8 mouse cellular contexts compared by ENCODE assay signal in the genomic region with DNA sequence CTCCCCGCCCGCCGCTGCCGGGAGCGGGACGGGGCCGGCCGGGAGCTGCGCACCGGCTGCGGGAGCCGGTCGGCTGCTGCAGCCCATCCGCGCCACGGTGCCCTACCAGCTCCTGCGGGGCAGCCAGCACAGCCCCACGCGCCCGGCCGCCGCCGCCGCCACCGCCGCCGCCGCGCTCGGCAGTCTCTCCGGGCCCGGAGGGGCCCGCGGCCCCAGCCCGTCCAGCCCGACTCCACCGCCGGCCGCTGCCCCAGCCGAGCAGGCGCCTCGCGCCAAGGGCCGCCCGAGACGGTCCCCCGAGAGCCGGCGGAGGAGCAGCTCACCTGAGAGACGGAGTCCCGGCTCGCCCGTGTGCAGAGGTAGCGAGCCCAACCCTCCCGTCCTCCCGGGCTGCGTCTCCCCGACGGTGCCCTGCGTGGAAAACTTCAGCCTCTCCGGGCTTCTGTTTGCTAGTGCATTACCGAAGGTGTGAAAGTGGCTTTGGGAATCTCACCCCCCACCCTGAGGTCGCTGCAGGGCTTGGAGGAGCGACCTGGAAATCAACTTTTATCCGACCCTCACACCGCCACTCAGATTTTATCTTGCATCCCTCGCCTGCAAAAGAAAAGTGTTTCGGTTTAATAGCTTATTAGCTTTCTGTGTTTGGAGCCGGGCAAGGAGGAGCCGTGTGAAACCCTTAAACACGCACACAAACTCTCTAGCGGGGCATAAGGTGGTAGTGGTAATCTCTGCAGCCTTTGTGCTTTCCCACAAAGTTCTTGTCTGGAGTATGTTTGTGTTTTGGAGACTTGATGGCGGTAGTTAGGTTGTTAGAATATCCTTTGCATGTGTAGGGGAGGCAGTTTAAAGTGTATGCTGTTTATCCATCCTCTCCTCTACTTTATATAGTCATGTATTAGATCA. TPM values are rescaled to one million over a fixed set of nuclear protein-coding genes. Genes with fewer than 3 reads are reported as not detected.
DNase-seq lines count a peak whose midpoint lies in the region; ATAC-seq and TF ChIP-seq lines count a peak whose summit lies in the region.

No protein-coding gene starts in this region.

- no peaks in the 10 kb centered on the region for H3K36me3 ChIP-seq in embryonic facial prominence, embryonic 11.5 days (replicated peaks; ENCODE audit: control insufficient read depth, insufficient read depth, low read depth, low read length)
- H3K36me3 ChIP-seq in heart, adult 2 months (ENCODE audit: control insufficient read depth, insufficient read depth, low read length) = peaks cover 6% of the 10 kb centered on the region
- H3K36me3 ChIP-seq in lung, embryonic 14.5 days (ENCODE audit: insufficient read depth) = no peaks in the 10 kb centered on the region

- no peaks in the 10 kb centered on the region for H3K9me3 ChIP-seq in embryonic facial prominence, embryonic 11.5 days (replicated peaks; ENCODE audit: control insufficient read depth, low read length)
- H3K9me3 ChIP-seq in lung, embryonic 14.5 days (ENCODE audit: low read depth, low read length) = no peaks in the 10 kb centered on the region

- H3K9ac ChIP-seq in embryonic facial prominence, embryonic 11.5 days (replicated peaks; ENCODE audit: low read length) = peak overlapping the region; percentile 94
- H3K9ac ChIP-seq in heart, adult 2 months (ENCODE audit: low read depth, low read length) = peak overlapping the region; percentile 85
- peak overlapping the region; percentile 93 for H3K9ac ChIP-seq in lung, embryonic 14.5 days

- H3K27ac ChIP-seq in embryonic facial prominence, embryonic 11.5 days (replicated peaks; ENCODE audit: low read depth, low read length) = peak overlapping the region; percentile 97
- H3K27ac ChIP-seq in heart, adult 2 months = peak overlapping the region; percentile 97
- peak overlapping the region; percentile 99 for H3K27ac ChIP-seq in lung, embryonic 14.5 days (ENCODE audit: low read depth)

- H3K79me2 ChIP-seq in heart, adult 2 months (replicated peaks; ENCODE audit: control insufficient read depth, insufficient read depth, low read length) = peaks cover 2% of the 10 kb centered on the region; the same call in 1 of the 2 replicates

- no peak for TF ChIP-seq EP300 in heart, adult 2 months (IDR thresholded peaks at IDR 0.05; ENCODE audit: insufficient read depth, low read depth, low read length)

- no peak for TF ChIP-seq POLR2A in heart, adult 2 months (IDR thresholded peaks at IDR 0.05; ENCODE audit: insufficient read depth, low read depth, low read length)

- H3K27me3 ChIP-seq in embryonic facial prominence, embryonic 11.5 days (ENCODE audit: control insufficient read depth, insufficient read depth, low read length) = no peaks in the 10 kb centered on the region
- H3K27me3 ChIP-seq in heart, adult 2 months (ENCODE audit: control insufficient read depth, insufficient read depth, low read length) = no peaks in the 10 kb centered on the region
- H3K27me3 ChIP-seq in lung, embryonic 14.5 days (ENCODE audit: insufficient read depth, low read length) = no peaks in the 10 kb centered on the region

- no peak for TF ChIP-seq CTCF in heart, adult 2 months (IDR thresholded peaks at IDR 0.05)
- TF ChIP-seq CTCF in lung, embryonic 14.5 days (IDR thresholded peaks at IDR 0.05; ENCODE audit: low read depth) = no peak

- WGBS in embryonic facial prominence, embryonic 11.5 days = under 1% methylated on average over 52 of the region's 73 CpGs
- WGBS in heart, adult 2 months = under 1% methylated on average over 62 of the region's 73 CpGs
- under 1% methylated on average over 56 of the region's 73 CpGs for WGBS in lung, embryonic 14.5 days

- peak; percentile 3 for ATAC-seq in CD4-positive, CD25-positive, alpha-beta regulatory T cell, adult 4 months
- peak; percentile 6; the same call in 1 of the 2 replicates for ATAC-seq in embryonic facial prominence, embryonic 11.5 days (replicated peaks; ENCODE audit: insufficient number of reproducible peaks, low FRiP score, low TSS enrichment, low read depth)
- ATAC-seq in lung, embryonic 14.5 days (ENCODE audit: insufficient read depth) = no peak

- peak overlapping the region; percentile 96 for H3K4me3 ChIP-seq in embryonic facial prominence, embryonic 11.5 days (ENCODE audit: low read depth, low read length)
- H3K4me3 ChIP-seq in heart, adult 2 months = peak overlapping the region; percentile 62
- H3K4me3 ChIP-seq in lung, embryonic 14.5 days (ENCODE audit: low read depth, low read length) = peak overlapping the region; percentile 92

- peak overlapping the region; percentile 76 for H3K4me2 ChIP-seq in embryonic facial prominence, embryonic 11.5 days (ENCODE audit: low read depth, low read length)
- peak overlapping the region; percentile 73 for H3K4me2 ChIP-seq in lung, embryonic 14.5 days

- DNase-seq in adipocyte (ENCODE audit: low spot score) = peak; percentile 40
- peak; percentile 42 for DNase-seq in embryonic facial prominence, embryonic 11.5 days (ENCODE audit: low spot score)
- DNase-seq in heart, adult 2 months = peak in 1 of 2 experiments; percentile 69
- DNase-seq in kidney, adult 18-20 months = peak; percentile 67
- DNase-seq in lung, embryonic 14.5 days = peak; percentile 47
- peak; percentile 47 for DNase-seq in retina, embryonic 14.5 days (ENCODE audit: low spot score)
- peak; percentile 33 to 37 for DNase-seq in urinary bladder, postnatal 36 days (ENCODE audit: low spot score in 2 of 2)

- intact Hi-C loops in heart, adult 2 months (cut with DNase I) = loop anchor here (5.0 to 10.0 kb wide), 4 partner anchors 182 to 325 kb away; partner anchors contain the start of genes Gm45062, Rpa3 and Umad1

- H3K4me1 ChIP-seq in embryonic facial prominence, embryonic 11.5 days (ENCODE audit: control insufficient read depth, insufficient read depth, low read length) = no peaks in the 10 kb centered on the region; the same call in 1 of the 2 replicates
- H3K4me1 ChIP-seq in heart, adult 2 months (ENCODE audit: control insufficient read depth, insufficient read depth, low read length) = peaks cover 2% of the 10 kb centered on the region
- H3K4me1 ChIP-seq in lung, embryonic 14.5 days (ENCODE audit: insufficient read depth) = 0 out of 2 replicates have a peak, but pooled peaks cover 7% of the 10 kb centered on the region

RNA-seq across cellular contexts. Expression of gene Glcci1, which starts 0.8 kb away (rescaled TPM):
- polyA plus RNA-seq in CD4-positive, CD25-positive, alpha-beta regulatory T cell, adult 4 months (2017; shearing (Covaris generic)) = 10 to 100 TPM; 28.3 to 40.6 TPM
- polyA plus RNA-seq in embryonic facial prominence, embryonic 11.5 days (2014; fragmentation: Nextera tagmentation; extraction: Ambion mirVana) = 13.3 and 15.4 TPM in 2 replicates
- total RNA-seq in heart, adult 2 months (2021) = 10 to 100 TPM in 1 of 2 experiments, 1 to 10 TPM in 1; 9.0 to 10.7 TPM
- 1.7 and 3.2 TPM in 2 replicates for polyA plus RNA-seq in heart, adult 2 months (2012; rRNA removed)
- polyA plus RNA-seq in lung, embryonic 14.5 days (2014; fragmentation: Nextera tagmentation; extraction: Ambion mirVana) = 19.2 and 19.4 TPM in 2 replicates
